Mouse (Mus musculus) kidney, adult 2 months (tissue): Measurements from ENCODE around the gene Cmklr1. TPM values are rescaled to one million over a fixed set of nuclear protein-coding genes. Genes with fewer than 3 reads are reported as not detected.

Experiments used
- DNase-seq: peaks from one replicate; pipeline ENCODE4 v3.0.0; 2021
- H3K27ac ChIP-seq: fragments of 200-500 bp; 2 replicates; pipeline ENCODE4 v1.5.1; 2012; ENCODE audit warnings: low read depth, low read length, control low read depth, inconsistent platforms; ENCODE audit not compliant: insufficient read depth
- H3K27me3 ChIP-seq: fragments of 200-500 bp; replicated peaks from 2 replicates; pipeline ENCODE4 v1.6.1; 2012; ENCODE audit warnings: mild to moderate bottlenecking, moderate library complexity, low read length, inconsistent platforms; ENCODE audit not compliant: control insufficient read depth, insufficient read depth
- H3K36me3 ChIP-seq: fragments of 200-500 bp; 2 replicates; pipeline ENCODE4 v1.6.1; 2012; ENCODE audit warnings: mild to moderate bottlenecking, moderate library complexity, low read length, inconsistent platforms; ENCODE audit not compliant: control insufficient read depth, insufficient read depth
- H3K4me1 ChIP-seq: fragments of 200-500 bp; 2 replicates; pipeline ENCODE4 v1.6.1; 2011; ENCODE audit warnings: low read length; ENCODE audit not compliant: control insufficient read depth, insufficient read depth
- H3K4me3 ChIP-seq: fragments of 200-500 bp; 2 replicates; pipeline ENCODE4 v1.5.1; 2011; ENCODE audit warnings: mild to moderate bottlenecking, low read depth, low read length, control low read depth; ENCODE audit not compliant: insufficient read depth
- CTCF ChIP-seq: fragments of 200-500 bp; conservative IDR thresholded peaks from 2 replicates; pipeline ENCODE4 v1.5.1; 2011; ENCODE audit warnings: low read depth, mild to moderate bottlenecking, control low read depth, low read length, moderate library complexity, mixed read lengths; ENCODE audit not compliant: insufficient read depth, insufficient read length
- POLR2A ChIP-seq: fragments of 200-500 bp; IDR thresholded peaks from one replicate; pipeline ENCODE4 v1.6.1; 2011; ENCODE audit warnings: low read depth, low read length, control low read depth
- WGBS: fragments of 180-500 bp; shearing (Covaris S2); methylation state at CpG from one replicate; pipeline ENCODE4 v1.1.7; 2018; 5-methylcytosine and 5-hydroxymethylcytosine counted together
- polyA plus RNA-seq: library from polyadenylated mRNA; depleted of rRNA; stranded (reverse); fragments of >200 nt; gene quantifications from 2 replicates; pipeline ENCODE4 v1.2.3, GENCODE M21; 2012

The Cmklr1 gene
- polyA plus RNA-seq, 1 experiment = 19.4 TPM

- Histone ChIP-seq H3K27ac (no peak overlapping the region), H3K4me1 (peaks cover 6% of the 10 kb centered on the region; the same call in 1 of the 2 replicates), H3K36me3 (no peaks in the 10 kb centered on the region), H3K27me3 (no peaks in the 10 kb centered on the region), H3K4me3 (no peak overlapping the region)
- TF ChIP-seq POLR2A = no peak
- no peak for TF ChIP-seq CTCF
- 26% methylated on average over 9 of the region's 9 CpGs for WGBS
- DNase-seq = peak; percentile 61
These were observed 17.1 kb downstream of the Cmklr1 start for GRCm38 (mm10) chr5:113633037-113633714.

GRCm38 (mm10) chr5:113630116-113630515, 20.1 kb downstream of the Cmklr1 start:
- no peak for DNase-seq
- 0 out of 2 replicates have a peak, but pooled peaks cover 3% of the 10 kb centered on the region for H3K4me1 ChIP-seq
- WGBS = 35% methylated on average over 10 of the region's 10 CpGs
- TF ChIP-seq CTCF = no peak
- TF ChIP-seq POLR2A = no peak
- H3K4me3 ChIP-seq = no peak overlapping the region
- H3K27ac ChIP-seq = no peak overlapping the region
- no peaks in the 10 kb centered on the region for H3K27me3 ChIP-seq
- H3K36me3 ChIP-seq = no peaks in the 10 kb centered on the region

- Histone ChIP-seq H3K4me3 (no peak overlapping the region), H3K27ac (no peak overlapping the region), H3K36me3 (no peaks in the 10 kb centered on the region), H3K4me1 (0 out of 2 replicates have a peak, but pooled peaks cover 3% of the 10 kb centered on the region), H3K27me3 (no peaks in the 10 kb centered on the region)
- WGBS = 83% methylated on average over 3 of the region's 3 CpGs
- no peak for DNase-seq
- TF ChIP-seq CTCF (no peak), POLR2A (no peak)
These were observed 21.0 kb downstream of the Cmklr1 start for GRCm38 (mm10) chr5:113629248-113629647.

- DNase-seq = no peak
- H3K27me3 ChIP-seq = no peaks in the 10 kb centered on the region
- no peak for TF ChIP-seq CTCF
- no peak for TF ChIP-seq POLR2A
- H3K27ac ChIP-seq = no peak overlapping the region
- no peak overlapping the region for H3K4me3 ChIP-seq
- no peaks in the 10 kb centered on the region for H3K36me3 ChIP-seq
- H3K4me1 ChIP-seq = no peaks in the 10 kb centered on the region
- 38% methylated on average over 11 of the region's 11 CpGs for WGBS
These were observed 22.3 kb downstream of the Cmklr1 start for GRCm38 (mm10) chr5:113627820-113628437.

GRCm38 (mm10) chr5:113626991-113627390, 23.2 kb downstream of the Cmklr1 start:
- DNase-seq = no peak
- no peaks in the 10 kb centered on the region for H3K36me3 ChIP-seq
- no peak overlapping the region for H3K27ac ChIP-seq
- H3K27me3 ChIP-seq = no peaks in the 10 kb centered on the region
- TF ChIP-seq POLR2A = no peak
- no peak for TF ChIP-seq CTCF
- 77% methylated on average over 5 of the region's 5 CpGs for WGBS
- no peak overlapping the region for H3K4me3 ChIP-seq
- no peaks in the 10 kb centered on the region for H3K4me1 ChIP-seq

- TF ChIP-seq CTCF = no peak
- no peak for TF ChIP-seq POLR2A
- DNase-seq = no peak
- Histone ChIP-seq H3K4me1 (no peaks in the 10 kb centered on the region), H3K27ac (no peak overlapping the region), H3K36me3 (no peaks in the 10 kb centered on the region), H3K4me3 (no peak overlapping the region), H3K27me3 (no peaks in the 10 kb centered on the region)
- 72% methylated on average over 8 of the region's 8 CpGs for WGBS
These were observed 23.9 kb downstream of the Cmklr1 start for GRCm38 (mm10) chr5:113626352-113626751.

GRCm38 (mm10) chr5:113625068-113625467, 25.2 kb downstream of the Cmklr1 start:
- H3K36me3 ChIP-seq = no peaks in the 10 kb centered on the region
- DNase-seq = peak; percentile 25
- no peaks in the 10 kb centered on the region for H3K4me1 ChIP-seq
- TF ChIP-seq POLR2A (no peak), CTCF (no peak)
- no peak overlapping the region for H3K4me3 ChIP-seq
- 56% methylated on average over 4 of the region's 4 CpGs for WGBS
- H3K27ac ChIP-seq = no peak overlapping the region
- no peaks in the 10 kb centered on the region for H3K27me3 ChIP-seq
